Mouse (Mus musculus) layer of hippocampus, postnatal 10 days (tissue): ENCODE measurements around the gene Lrrc28. TPM values are rescaled to one million over a fixed set of nuclear protein-coding genes. Genes with fewer than 3 reads are reported as not detected.
A peak's percentile ranks its signal among the peaks of the same experiment; 100 is the strongest.
"Not testable (repeated sequence)": the region's sequence is repeated elsewhere in the genome, so short reads cannot be mapped to it uniquely, and the experiment has no call there.

Source experiments
- DNase-seq, 2 experiments: peaks; one replicate each; pipeline ENCODE4 v3.0.0; 2021; ENCODE audit warnings: low spot score in 2 of 2
- total RNA-seq, 2 experiments: library from RNA; stranded (reverse); gene quantifications; 2 replicates each; pipeline ENCODE4 v1.2.3; 2021

The Lrrc28 gene
- total RNA-seq, 2 experiments from 2014 or later, result 32.2 to 33.4 TPM

GRCm38 (mm10) chr7:67535941-67536340 is 109.1 kb downstream of the Lrrc28 start:
- DNase-seq, result no peak

DNA sequence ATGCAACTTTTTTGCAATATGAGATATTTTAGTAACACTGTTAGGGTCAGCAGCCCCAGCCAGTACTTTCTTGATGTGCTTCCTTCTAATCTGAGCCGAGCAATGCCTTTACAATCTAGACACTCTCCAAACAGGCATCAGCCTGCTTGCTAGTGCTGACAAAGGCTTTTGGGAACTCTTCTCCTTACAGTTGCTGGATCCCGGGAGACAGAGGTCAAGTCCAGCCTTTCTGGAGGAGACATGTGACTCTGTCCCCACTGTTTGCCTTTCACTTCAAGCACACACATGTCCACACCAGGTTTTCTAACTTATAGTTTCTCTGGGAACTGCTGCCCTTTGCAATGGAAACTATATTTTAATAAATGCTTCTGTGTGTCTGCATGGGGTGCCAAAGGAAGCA is 114.1 kb downstream of the Lrrc28 start:
- DNase-seq, result no peak

DNA sequence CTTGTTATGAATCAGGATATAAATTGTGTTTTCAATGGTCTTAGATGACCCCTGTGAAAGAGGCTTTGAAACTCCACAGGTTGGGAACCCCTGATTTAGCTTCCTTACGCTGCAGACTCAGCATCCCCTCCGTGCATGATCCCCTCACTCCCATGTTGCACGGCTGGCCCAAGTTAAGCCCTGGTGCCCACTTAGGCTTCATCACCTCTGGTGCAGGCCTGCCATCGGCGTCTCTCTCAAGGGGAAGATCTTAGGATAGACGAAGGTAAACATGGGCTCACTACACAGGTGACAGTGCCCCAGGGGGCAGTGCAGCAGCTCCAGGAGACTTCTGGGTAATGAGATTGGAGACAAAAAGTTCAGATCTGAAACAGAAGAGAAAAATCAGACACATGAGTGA is 115.7 kb downstream of the Lrrc28 start:
- DNase-seq, result no peak

- peak in 1 of 2 experiments; percentile 44 for DNase-seq
Observed at GRCm38 (mm10) chr7:67528821-67529221, 116.2 kb downstream of the Lrrc28 start.

- DNase-seq, result peak; percentile 61 to 71
Observed at GRCm38 (mm10) chr7:67528063-67528811, 116.8 kb downstream of the Lrrc28 start.

- DNase-seq, result no peak
Observed at GRCm38 (mm10) chr7:67525886-67526580, 119.0 kb downstream of the Lrrc28 start.

- not testable (repeated sequence) for DNase-seq
Observed at GRCm38 (mm10) chr7:67524069-67524468, 121.0 kb downstream of the Lrrc28 start.

DNA sequence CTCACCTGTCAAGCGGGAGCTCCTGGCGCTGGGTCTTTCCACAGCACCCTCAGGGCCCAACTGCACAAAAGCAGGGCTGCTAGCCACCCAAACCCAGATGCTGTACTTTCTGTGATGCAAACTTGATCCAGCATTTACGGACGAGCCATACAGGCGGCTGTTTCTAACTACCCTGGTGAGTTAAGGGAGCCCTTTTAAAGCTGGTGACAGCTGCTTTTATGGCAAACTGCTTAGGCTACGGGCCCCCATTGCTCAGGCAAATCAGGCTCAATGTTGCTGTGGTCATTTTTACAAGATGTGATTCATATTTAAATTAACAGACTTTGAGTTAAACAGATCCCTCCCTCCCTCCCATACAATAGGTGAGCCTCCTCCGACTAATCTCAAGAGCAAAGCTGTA is 121.7 kb downstream of the Lrrc28 start:
- DNase-seq, result no peak

GRCm38 (mm10) chr7:67521731-67522130 is 123.3 kb downstream of the Lrrc28 start:
- DNase-seq, result not testable (repeated sequence)

GRCm38 (mm10) chr7:67520959-67521358 is 124.1 kb downstream of the Lrrc28 start:
- no peak for DNase-seq

GRCm38 (mm10) chr7:67520001-67520400 is 125.1 kb downstream of the Lrrc28 start:
- no peak for DNase-seq

GRCm38 (mm10) chr7:67515621-67516020 is 129.4 kb downstream of the Lrrc28 start:
- DNase-seq, result no peak

GRCm38 (mm10) chr7:67514893-67515292 is 130.2 kb downstream of the Lrrc28 start:
- no peak for DNase-seq

DNA sequence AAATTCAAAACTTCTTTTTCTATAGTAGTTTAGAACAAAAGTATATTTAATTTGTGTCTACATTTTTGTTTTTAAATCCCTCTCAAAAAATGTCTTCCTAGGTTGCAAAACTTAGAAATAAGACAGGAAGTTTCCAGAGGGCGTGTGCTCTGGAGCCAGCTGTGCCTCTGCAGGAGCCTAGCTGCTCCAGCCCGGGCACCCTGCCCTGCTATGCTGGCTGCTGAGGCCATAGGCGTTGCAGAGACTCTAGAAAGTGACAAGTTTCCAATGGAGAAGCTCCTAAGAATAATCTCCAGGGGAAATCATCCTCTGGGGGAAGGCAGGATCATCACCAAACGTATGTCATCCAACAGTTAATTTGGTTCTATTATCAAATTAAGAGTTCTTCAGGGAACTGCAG is 130.7 kb downstream of the Lrrc28 start:
- DNase-seq, result no peak

DNA sequence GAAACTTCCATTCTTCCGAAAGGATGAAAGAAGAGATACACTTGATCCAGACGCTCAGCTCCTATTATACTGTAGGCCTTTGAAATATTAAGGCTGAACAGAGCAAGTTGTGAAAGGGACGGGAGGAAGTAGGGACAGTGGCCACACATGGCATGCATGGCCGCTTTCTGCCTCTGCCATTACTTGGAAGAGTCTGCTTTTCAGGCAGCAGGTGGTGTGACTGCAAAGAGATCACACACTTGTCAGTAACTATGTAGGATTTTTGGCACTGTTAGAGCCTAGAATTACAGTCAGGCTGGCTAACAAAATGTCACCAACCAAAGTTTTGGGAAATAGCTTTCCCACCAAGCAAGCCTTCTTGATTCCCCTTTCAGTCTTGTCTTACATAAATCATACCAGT is 131.4 kb downstream of the Lrrc28 start:
- DNase-seq, result no peak

GRCm38 (mm10) chr7:67511606-67512005 is 133.5 kb downstream of the Lrrc28 start:
- no peak for DNase-seq

GRCm38 (mm10) chr7:67503281-67504010 is 141.6 kb downstream of the Lrrc28 start:
- DNase-seq, result no peak

GRCm38 (mm10) chr7:67502631-67503030 is 142.4 kb downstream of the Lrrc28 start:
- DNase-seq, result no peak

DNA sequence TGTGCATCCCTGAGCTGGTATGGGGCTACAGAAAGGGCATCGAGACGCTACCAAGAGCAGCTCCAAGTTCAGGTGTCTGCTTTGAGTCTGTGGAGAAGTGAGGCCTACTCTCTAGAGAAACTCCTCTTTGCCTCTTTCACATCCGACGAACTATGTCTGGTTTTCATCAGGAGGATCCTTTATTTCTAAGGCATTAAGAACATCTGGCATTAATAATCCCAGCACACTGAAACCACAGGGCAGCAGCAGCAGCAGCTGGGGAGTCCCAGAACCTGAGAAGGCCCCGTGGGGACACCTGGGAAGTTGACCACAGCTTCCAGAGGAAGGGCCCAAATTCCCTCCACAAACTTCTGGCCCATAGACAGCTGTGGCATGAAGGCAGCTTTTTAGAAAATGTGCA is 144.2 kb downstream of the Lrrc28 start:
- DNase-seq, result no peak

DNA sequence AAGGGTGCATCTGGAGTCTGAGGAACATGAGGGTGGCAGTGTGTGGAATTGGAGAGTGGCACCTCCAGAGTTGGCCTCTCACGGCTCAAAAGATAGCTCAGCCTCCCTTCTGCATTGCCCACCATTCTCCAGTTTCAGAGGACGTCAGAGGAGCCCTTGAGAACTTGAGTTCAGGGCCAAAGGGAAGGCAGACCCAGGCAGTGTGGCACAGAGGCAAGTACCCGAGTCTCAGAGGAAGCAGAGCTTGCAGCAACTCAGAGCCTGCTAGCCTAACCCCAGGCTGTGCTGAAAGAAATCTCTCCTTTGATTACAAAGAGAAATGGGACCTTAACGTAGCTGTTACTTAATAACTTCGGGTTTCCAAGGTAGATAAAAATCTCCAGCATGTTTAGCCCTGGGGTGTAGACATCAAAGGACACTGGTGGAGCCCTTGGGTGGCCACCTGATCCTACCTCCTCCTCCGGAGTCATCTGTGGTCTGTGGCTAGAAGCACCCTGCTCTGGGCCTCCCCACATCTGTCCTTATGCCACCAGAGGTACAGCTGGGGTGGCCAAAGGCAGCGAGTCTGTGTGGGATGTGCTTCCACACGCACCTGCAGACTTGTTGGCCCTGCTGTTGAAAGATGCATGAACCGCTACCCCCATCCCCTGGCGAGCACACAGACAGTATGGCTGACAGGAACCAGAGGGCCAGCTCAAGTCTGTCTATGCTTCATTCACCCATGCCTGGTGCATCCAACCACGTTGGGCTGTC is 144.8 kb downstream of the Lrrc28 start:
- no peak for DNase-seq

GRCm38 (mm10) chr7:67499516-67499915 is 145.6 kb downstream of the Lrrc28 start:
- no peak for DNase-seq
